Mouse (Mus musculus): ENCODE measurements around the gene Gmppa.

The Gmppa gene

GRCm38 (mm10) chr1:75435475-75436328 is at the start of gene Gmppa:
TSS of gene Gmppa (plus strand) at chr1:75435930.
- DNase-seq: peak; percentile 78

GRCm38 (mm10) chr1:75386149-75386548 is 49.6 kb upstream of the Gmppa start:
- no peak for DNase-seq

- DNase-seq: peak; percentile 74
These were observed 48.2 kb upstream of the Gmppa start for GRCm38 (mm10) chr1:75387469-75387928.

GRCm38 (mm10) chr1:75387929-75388897 is 47.5 kb upstream of the Gmppa start:
- DNase-seq: no peak

GRCm38 (mm10) chr1:75388898-75389515 is 46.7 kb upstream of the Gmppa start:
- DNase-seq: no peak

- peak; percentile 94 for DNase-seq
These were observed 42.6 kb upstream of the Gmppa start for GRCm38 (mm10) chr1:75393139-75393538.

- no peak for DNase-seq
These were observed 41.9 kb upstream of the Gmppa start for GRCm38 (mm10) chr1:75393846-75394245.

GRCm38 (mm10) chr1:75398761-75399402 is 36.8 kb upstream of the Gmppa start:
- DNase-seq: peak; percentile 85

- peak; percentile 71 for DNase-seq
These were observed 35.8 kb upstream of the Gmppa start for GRCm38 (mm10) chr1:75399755-75400492.

GRCm38 (mm10) chr1:75400493-75401115 is 35.1 kb upstream of the Gmppa start:
- no peak for DNase-seq

- DNase-seq: no peak
These were observed 30.2 kb upstream of the Gmppa start for GRCm38 (mm10) chr1:75405547-75405946.

GRCm38 (mm10) chr1:75406173-75406572 is 29.6 kb upstream of the Gmppa start:
- DNase-seq: no peak

GRCm38 (mm10) chr1:75407056-75407455 is 28.7 kb upstream of the Gmppa start:
- no peak for DNase-seq

GRCm38 (mm10) chr1:75408210-75408609 is 27.5 kb upstream of the Gmppa start:
- DNase-seq: no peak

- DNase-seq: no peak
These were observed 25.8 kb upstream of the Gmppa start for GRCm38 (mm10) chr1:75409950-75410349.

- no peak for DNase-seq
These were observed 23.5 kb upstream of the Gmppa start for GRCm38 (mm10) chr1:75412196-75412595.

- DNase-seq: peak; percentile 88
These were observed 22.0 kb upstream of the Gmppa start for GRCm38 (mm10) chr1:75413749-75414148.

GRCm38 (mm10) chr1:75421794-75422193 is 13.9 kb upstream of the Gmppa start:
- DNase-seq: no peak

GRCm38 (mm10) chr1:75422216-75422822 is 13.4 kb upstream of the Gmppa start:
- DNase-seq: no peak

GRCm38 (mm10) chr1:75422823-75423471 is 12.8 kb upstream of the Gmppa start:
- DNase-seq: no peak

Data from cerebellum, adult 11-12 months (tissue).